Mouse (Mus musculus) small intestine, adult 2 months (tissue): ENCODE results near the gene Gm20605. TPM values are rescaled to one million over a fixed set of nuclear protein-coding genes. Genes with fewer than 3 reads are reported as not detected.
A peak's percentile ranks its signal among the peaks of the same experiment; 100 is the strongest.
"Not testable (repeated sequence)": the region's sequence is repeated elsewhere in the genome, so short reads cannot be mapped to it uniquely, and the experiment has no call there.

ENCODE experiments used
- H3K27ac ChIP-seq: fragments of 200-500 bp; 2 replicates; pipeline ENCODE4 v1.5.1; 2012; ENCODE audit warnings: low read depth, low read length, control low read depth, inconsistent platforms; ENCODE audit not compliant: insufficient read depth
- H3K27me3 ChIP-seq: fragments of 200-500 bp; 2 replicates; pipeline ENCODE4 v1.6.1; 2012; ENCODE audit warnings: mild to moderate bottlenecking, moderate library complexity, low read length, inconsistent platforms; ENCODE audit not compliant: control insufficient read depth, insufficient read depth
- H3K36me3 ChIP-seq: fragments of 200-500 bp; 2 replicates; pipeline ENCODE4 v1.6.1; 2012; ENCODE audit warnings: mild to moderate bottlenecking, low read length, control low read depth, inconsistent platforms; ENCODE audit not compliant: control insufficient read depth, insufficient read depth
- H3K4me1 ChIP-seq: fragments of 200-500 bp; 2 replicates; pipeline ENCODE4 v1.6.1; 2012; ENCODE audit warnings: low read length, inconsistent platforms, mixed read lengths; ENCODE audit not compliant: control insufficient read depth, insufficient read depth, insufficient read length
- H3K4me3 ChIP-seq: fragments of 200-500 bp; 2 replicates; pipeline ENCODE4 v1.5.1; 2012; ENCODE audit warnings: low read depth, mild to moderate bottlenecking, control low read depth, inconsistent platforms, low read length, moderate library complexity
- CTCF ChIP-seq: fragments of 200-500 bp; IDR thresholded peaks from 2 replicates; pipeline ENCODE4 v1.5.1; 2012; ENCODE audit warnings: low read depth, mild to moderate bottlenecking, control low read depth, inconsistent platforms, low read length, moderate library complexity, mixed read lengths; ENCODE audit not compliant: insufficient replicate concordance, insufficient read length; ENCODE audit errors: extremely low read depth
- POLR2A ChIP-seq: fragments of 200-500 bp; IDR thresholded peaks from 2 replicates; pipeline ENCODE4 v1.6.1; 2012; ENCODE audit warnings: low read depth, mild to moderate bottlenecking, control low read depth, inconsistent platforms, low read length, moderate library complexity
- WGBS: fragments of 180-500 bp; shearing (Covaris S2); methylation state at CpG from one replicate; pipeline ENCODE4 v1.1.7; 2018; 5-methylcytosine and 5-hydroxymethylcytosine counted together
- polyA plus RNA-seq: library from polyadenylated mRNA; depleted of rRNA; stranded (reverse); fragments of >200 nt; gene quantifications from 2 replicates; pipeline ENCODE4 v1.2.3, GENCODE M21; 2012

The Gm20605 gene
- polyA plus RNA-seq, 1 experiment, result 29.0 TPM

GRCm38 (mm10) chr5:137613076-137613475 lies 15.9 kb upstream of the Gm20605 start:
- WGBS, result 85% methylated on average over 5 of the region's 5 CpGs
- no peaks in the 10 kb centered on the region for H3K27me3 ChIP-seq
- H3K36me3 ChIP-seq, result no peaks in the 10 kb centered on the region
- H3K27ac ChIP-seq, result no peak overlapping the region
- no peak for TF ChIP-seq CTCF
- no peak for TF ChIP-seq POLR2A
- H3K4me1 ChIP-seq, result peaks cover 16% of the 10 kb centered on the region
- no peak overlapping the region for H3K4me3 ChIP-seq

GRCm38 (mm10) chr5:137613550-137613949 lies 15.4 kb upstream of the Gm20605 start, which contains the start of gene Pcolce:
TSS of gene Pcolce (minus strand) at chr5:137613784.
- 29% methylated on average over 11 of the region's 11 CpGs for WGBS
- TF ChIP-seq POLR2A (no peak), CTCF (no peak)
- Histone ChIP-seq H3K27ac (no peak within 1 kb of the TSS), H3K27me3 (no peaks in the 10 kb centered on the region), H3K4me1 (peaks cover 16% of the 10 kb centered on the region), H3K4me3 (no peak within 1 kb of the TSS), H3K36me3 (no peaks in the 10 kb centered on the region)

DNA sequence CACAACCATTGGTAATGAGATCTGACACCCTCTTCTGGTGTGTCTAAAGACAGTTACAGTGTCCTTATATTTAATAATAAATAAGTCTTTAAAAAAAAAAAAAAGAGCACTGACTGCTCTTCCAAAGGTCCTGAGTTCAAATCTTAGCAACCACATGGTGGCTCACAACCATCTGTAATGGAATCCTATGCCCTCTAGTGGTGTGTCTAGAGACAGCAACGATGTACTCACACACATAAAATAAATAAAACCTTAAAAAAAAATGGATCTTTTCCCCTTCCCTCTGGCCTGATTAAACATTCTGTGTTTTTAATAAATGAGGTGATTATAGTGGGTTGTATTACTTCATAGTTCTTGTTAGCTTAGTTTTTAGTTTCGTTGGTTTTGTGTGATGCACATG lies 14.1 kb upstream of the Gm20605 start:
- H3K27me3 ChIP-seq, H3K36me3 ChIP-seq, H3K27ac ChIP-seq, H3K4me3 ChIP-seq: not testable (repeated sequence)
- H3K4me1 ChIP-seq, result peaks cover 13% of the 10 kb centered on the region
- 92% methylated on average over 2 of the region's 2 CpGs for WGBS

DNA sequence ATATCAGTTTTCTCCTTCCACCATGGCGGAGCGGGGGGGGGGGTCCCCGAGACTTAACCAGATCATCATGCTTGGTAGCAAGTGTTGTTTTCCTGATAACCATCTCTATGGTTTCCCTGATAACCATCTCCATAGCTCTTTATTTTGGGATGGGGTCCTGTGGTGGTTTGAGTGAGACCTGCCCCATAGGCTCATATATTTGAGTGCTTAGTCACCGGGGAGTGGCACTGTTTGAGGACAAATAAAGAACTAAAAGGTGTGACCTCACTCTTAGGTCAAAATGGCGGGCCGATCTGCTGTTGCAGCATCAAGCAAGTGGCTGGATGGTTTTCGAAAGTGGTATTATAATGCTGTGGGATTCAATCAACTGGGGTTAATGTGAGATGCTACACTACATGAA lies 13.6 kb upstream of the Gm20605 start:
- Histone ChIP-seq H3K27ac (no peak overlapping the region), H3K4me1 (peaks cover 13% of the 10 kb centered on the region), H3K4me3 (no peak overlapping the region), H3K36me3 (no peaks in the 10 kb centered on the region), H3K27me3 (no peaks in the 10 kb centered on the region)
- WGBS, result 77% methylated on average over 7 of the region's 7 CpGs
- no peak for TF ChIP-seq POLR2A
- TF ChIP-seq CTCF, result no peak

GRCm38 (mm10) chr5:137623937-137624530 lies 4.9 kb upstream of the Gm20605 start:
- WGBS, result 60% methylated on average over 11 of the region's 11 CpGs
- Histone ChIP-seq H3K36me3 (no peaks in the 10 kb centered on the region), H3K4me3 (no peak overlapping the region), H3K27ac (no peak overlapping the region), H3K4me1 (no peaks in the 10 kb centered on the region; the same call in 1 of the 2 replicates), H3K27me3 (no peaks in the 10 kb centered on the region)
- TF ChIP-seq POLR2A (no peak), CTCF (no peak)

DNA sequence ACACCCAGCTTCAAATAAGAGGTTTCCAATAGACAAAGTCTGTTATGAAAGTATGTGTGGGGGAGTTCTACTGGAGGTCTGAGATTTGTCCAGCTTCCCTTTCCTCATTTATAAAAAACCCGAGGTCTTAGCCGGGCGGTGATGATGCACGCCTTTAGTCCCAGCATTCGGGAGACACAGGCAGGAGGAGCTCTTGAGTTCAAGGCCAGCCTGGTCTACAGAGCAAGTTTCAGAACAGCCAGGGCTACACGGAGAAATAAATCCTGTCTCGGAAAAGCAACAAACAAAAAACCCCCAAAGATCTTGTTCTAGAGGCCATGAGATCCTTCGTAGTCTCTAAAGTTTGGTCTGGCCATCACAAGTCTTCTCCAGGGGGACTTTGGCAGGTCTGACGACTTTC lies 984 bp upstream of the Gm20605 start:
- H3K27me3 ChIP-seq, result no peaks in the 10 kb centered on the region
- 0% methylated on average over 9 of the region's 9 CpGs for WGBS
- TF ChIP-seq CTCF, result no peak
- TF ChIP-seq POLR2A, result no peak
- peak overlapping the region; percentile 73 for H3K4me3 ChIP-seq
- no peaks in the 10 kb centered on the region for H3K36me3 ChIP-seq
- H3K4me1 ChIP-seq, result peaks cover 10% of the 10 kb centered on the region
- H3K27ac ChIP-seq, result peak overlapping the region; percentile 85

- no peaks in the 10 kb centered on the region for H3K27me3 ChIP-seq
- no peak for TF ChIP-seq POLR2A
- no peak for TF ChIP-seq CTCF
- WGBS, result under 1% methylated on average over 23 of the region's 23 CpGs
- H3K4me3 ChIP-seq, result peak overlapping the region; percentile 65
- H3K36me3 ChIP-seq, result peaks cover 8% of the 10 kb centered on the region
- H3K4me1 ChIP-seq, result peaks cover 18% of the 10 kb centered on the region
- peak overlapping the region; percentile 92 for H3K27ac ChIP-seq
Measured at GRCm38 (mm10) chr5:137629306-137629721, 339 bp downstream of the Gm20605 start.
